Mouse (Mus musculus): ENCODE measurements around the gene Hdac7.

DNA sequence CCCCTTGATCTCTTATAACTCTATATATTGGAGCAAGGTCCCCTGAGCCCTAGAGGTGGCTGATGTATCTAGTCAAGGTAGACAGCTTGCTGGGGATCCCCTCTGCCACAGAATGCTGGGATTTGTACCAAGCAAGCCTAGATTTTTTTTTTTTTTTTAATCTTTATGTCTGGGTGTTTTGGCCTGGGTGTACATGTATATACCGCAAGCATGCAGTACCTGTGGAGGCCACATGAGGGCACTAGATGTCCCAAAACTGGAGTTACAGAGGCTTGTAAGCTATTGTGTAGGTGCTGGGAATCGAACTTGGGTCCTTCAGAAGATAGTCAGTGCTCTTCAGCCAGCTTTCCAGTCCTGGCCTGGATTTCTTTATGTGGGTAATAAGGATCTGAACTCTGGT is 21.7 kb upstream of the Hdac7 start:
- TF ChIP-seq POLR2A (IDR thresholded peaks at IDR 0.05; ENCODE audit: extremely low read depth, insufficient read depth, low read length) (no peak), CTCF (IDR thresholded peaks at IDR 0.05; ENCODE audit: extremely low read depth, insufficient read depth, low read length) (no peak)

All from cortical plate, adult 2 months (tissue).